Mouse (Mus musculus) kidney, postnatal 0 days (tissue): ENCODE data around the gene Gpx3. TPM values are rescaled to one million over a fixed set of nuclear protein-coding genes. Genes with fewer than 3 reads are reported as not detected.

ENCODE experiments used
- ATAC-seq: fragments of 200-750 bp; cut with Nextera tagmentation; replicated peaks from 2 replicates; pipeline ENCODE4 v1.8.0; 2017; ENCODE audit warnings: low read depth, moderate number of reproducible peaks, moderate TSS enrichment, moderate library complexity; ENCODE audit not compliant: low FRiP score
- DNase-seq: peaks from one replicate; pipeline ENCODE4 v3.0.0-alpha.2; 2016; ENCODE audit warnings: low spot score
- H3K27ac ChIP-seq: fragments of 300-500 bp; sonication (generic); 2 replicates; pipeline ENCODE4 v1.5.1; 2014; ENCODE audit warnings: mild to moderate bottlenecking
- H3K27me3 ChIP-seq: fragments of 300-500 bp; sonication (generic); 2 replicates; pipeline ENCODE4 v1.6.1; 2014; ENCODE audit warnings: low read length, mixed read lengths; ENCODE audit not compliant: insufficient read depth
- H3K36me3 ChIP-seq: fragments of 300-500 bp; sonication (generic); 2 replicates; pipeline ENCODE4 v1.6.1; 2014; ENCODE audit warnings: low read length, mixed read lengths; ENCODE audit not compliant: insufficient read depth
- H3K4me1 ChIP-seq: fragments of 300-500 bp; sonication (generic); replicated peaks from 2 replicates; pipeline ENCODE4 v1.6.1; 2014; ENCODE audit warnings: antibody characterized with exemption, low read length, mixed read lengths; ENCODE audit not compliant: insufficient read depth
- H3K4me2 ChIP-seq: fragments of 300-500 bp; sonication (generic); 2 replicates; pipeline ENCODE4 v1.6.1; 2014; ENCODE audit warnings: mild to moderate bottlenecking, low read length, moderate library complexity, mixed read lengths
- H3K4me3 ChIP-seq: fragments of 300-500 bp; sonication (generic); replicated peaks from 2 replicates; pipeline ENCODE4 v1.5.1; 2014; ENCODE audit warnings: low read depth, low read length
- H3K9ac ChIP-seq: fragments of 300-500 bp; sonication (generic); 2 replicates; pipeline ENCODE4 v1.6.1; 2014; ENCODE audit warnings: low read depth, low read length
- H3K9me3 ChIP-seq: fragments of 300-500 bp; sonication (generic); replicated peaks from 2 replicates; pipeline ENCODE4 v1.6.1; 2016; ENCODE audit warnings: low read length, inconsistent platforms, mixed read lengths
- CTCF ChIP-seq: IDR thresholded peaks from 2 replicates; pipeline ENCODE4 v1.5.1; 2016; ENCODE audit warnings: antibody characterized with exemption, low read depth, mild to moderate bottlenecking, moderate library complexity
- WGBS: fragments of 180-500 bp; shearing (Covaris S2); extraction: QIAGEN DNeasy Blood & Tissue Kit; methylation state at CpG from one replicate; pipeline ENCODE4 v1.1.7; 2014; 5-methylcytosine and 5-hydroxymethylcytosine counted together
- polyA plus RNA-seq: library from polyadenylated mRNA; unstranded; fragments of >200 nt; fragmentation: Nextera tagmentation; extraction: Ambion mirVana; gene quantifications from 2 replicates; pipeline ENCODE4 v1.2.1, GENCODE M21; 2015

Gpx3 gene
- polyA plus RNA-seq, 1 experiment from 2014 or later, result 1,362 TPM

DNA sequence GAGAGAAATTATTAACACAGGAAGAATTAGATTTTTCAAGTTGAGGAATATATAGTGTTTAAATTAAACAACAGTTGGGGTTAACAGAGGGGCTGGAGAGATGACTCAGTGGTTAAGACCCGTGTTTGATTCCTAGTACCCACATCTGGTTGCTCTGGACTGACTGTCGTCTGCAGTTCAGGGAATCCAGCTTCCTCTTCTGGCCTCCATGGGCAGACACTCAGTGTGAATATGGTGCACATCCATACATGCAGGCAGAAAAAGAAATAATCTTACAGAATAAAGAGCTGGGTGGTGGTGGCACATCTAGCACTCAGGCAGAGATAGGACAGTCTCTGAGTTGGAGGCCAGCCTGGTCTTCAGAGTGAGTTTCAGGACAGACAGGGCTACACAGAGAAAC lies 33.8 kb upstream of the Gpx3 start:
- DNase-seq (no peak), ATAC-seq (no peak)
- H3K4me2 ChIP-seq, result no peak overlapping the region
- no peak overlapping the region for H3K27ac ChIP-seq
- peaks cover 23% of the 10 kb centered on the region for H3K36me3 ChIP-seq
- no peak overlapping the region for H3K9ac ChIP-seq
- no peaks in the 10 kb centered on the region for H3K27me3 ChIP-seq
- 0 out of 2 replicates have a peak, but pooled peaks cover 14% of the 10 kb centered on the region for H3K4me1 ChIP-seq
- H3K9me3 ChIP-seq, result no peaks in the 10 kb centered on the region
- no peak for TF ChIP-seq CTCF
- H3K4me3 ChIP-seq, result no peak overlapping the region
- WGBS, result 66% methylated on average over 2 of the region's 2 CpGs

DNA sequence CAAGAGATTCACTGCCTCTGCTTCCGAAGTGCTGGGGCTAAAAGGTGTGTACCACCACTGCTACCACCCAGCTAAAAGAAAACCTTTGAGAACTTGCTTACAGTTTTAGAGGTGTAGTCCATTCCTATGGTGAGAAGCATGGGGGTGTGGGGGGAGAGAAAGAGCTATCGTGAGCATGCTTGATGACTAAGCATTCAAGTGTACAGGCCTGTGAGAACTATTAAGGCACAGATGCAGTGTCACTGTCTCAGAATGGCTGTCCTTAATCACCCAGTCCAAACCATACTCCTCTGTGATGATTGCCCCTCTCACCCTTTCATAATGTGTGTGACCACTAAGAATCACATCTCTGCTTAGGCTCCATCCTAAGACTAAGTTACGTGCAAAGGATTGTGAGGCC lies 32.9 kb upstream of the Gpx3 start:
- no peak overlapping the region for H3K4me3 ChIP-seq
- no peak overlapping the region for H3K4me2 ChIP-seq
- DNase-seq (no peak), ATAC-seq (no peak)
- no peak for TF ChIP-seq CTCF
- H3K9ac ChIP-seq, result no peak overlapping the region
- H3K4me1 ChIP-seq, result 0 out of 2 replicates have a peak, but pooled peaks cover 14% of the 10 kb centered on the region
- WGBS, result 87% methylated on average over 3 of the region's 3 CpGs
- H3K36me3 ChIP-seq, result peaks cover 27% of the 10 kb centered on the region
- H3K9me3 ChIP-seq, result no peaks in the 10 kb centered on the region
- H3K27ac ChIP-seq, result no peak overlapping the region
- no peaks in the 10 kb centered on the region for H3K27me3 ChIP-seq

DNA sequence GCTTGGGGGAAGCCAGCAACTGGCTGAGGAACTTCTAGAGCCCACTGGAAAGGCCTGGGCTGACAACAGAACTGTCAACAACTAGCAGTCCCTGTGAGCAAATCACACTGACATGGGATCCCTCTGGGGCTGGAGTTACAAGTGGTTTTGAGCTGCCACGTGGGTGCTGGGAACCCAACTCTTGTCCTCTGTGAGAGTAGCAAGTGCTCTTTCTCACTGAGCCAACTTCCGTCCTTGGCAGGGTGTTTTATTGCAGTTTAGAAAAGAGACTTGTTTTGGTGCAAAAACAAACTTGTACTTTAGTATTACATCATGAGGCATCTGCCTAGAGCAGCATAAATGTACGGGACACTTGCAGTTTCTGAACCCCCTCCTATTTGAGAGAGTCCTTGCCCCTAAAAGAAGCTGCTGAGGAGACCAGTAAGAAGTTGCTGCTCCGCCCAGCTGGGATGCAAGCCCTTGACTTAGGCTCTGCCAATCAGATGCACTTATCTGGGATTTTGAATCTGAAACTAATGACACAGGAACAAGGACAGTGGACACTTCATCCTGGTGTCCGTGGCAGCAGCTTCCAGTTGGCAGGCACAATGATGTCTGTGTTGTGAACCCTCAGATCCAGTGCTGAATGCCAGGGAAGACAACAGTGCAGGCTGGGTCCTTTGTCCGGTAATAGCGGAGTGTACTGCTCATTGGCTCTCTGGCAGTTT lies 30.3 kb upstream of the Gpx3 start:
- WGBS, result 81% methylated on average over 7 of the region's 7 CpGs
- Histone ChIP-seq H3K9ac (no peak overlapping the region), H3K27me3 (no peaks in the 10 kb centered on the region), H3K9me3 (no peaks in the 10 kb centered on the region), H3K27ac (no peak overlapping the region), H3K4me1 (0 out of 2 replicates have a peak, but pooled peaks cover 14% of the 10 kb centered on the region), H3K4me3 (no peak overlapping the region), H3K4me2 (no peak overlapping the region), H3K36me3 (peaks cover 27% of the 10 kb centered on the region)
- TF ChIP-seq CTCF, result no peak
- ATAC-seq (no peak), DNase-seq (no peak)

DNA sequence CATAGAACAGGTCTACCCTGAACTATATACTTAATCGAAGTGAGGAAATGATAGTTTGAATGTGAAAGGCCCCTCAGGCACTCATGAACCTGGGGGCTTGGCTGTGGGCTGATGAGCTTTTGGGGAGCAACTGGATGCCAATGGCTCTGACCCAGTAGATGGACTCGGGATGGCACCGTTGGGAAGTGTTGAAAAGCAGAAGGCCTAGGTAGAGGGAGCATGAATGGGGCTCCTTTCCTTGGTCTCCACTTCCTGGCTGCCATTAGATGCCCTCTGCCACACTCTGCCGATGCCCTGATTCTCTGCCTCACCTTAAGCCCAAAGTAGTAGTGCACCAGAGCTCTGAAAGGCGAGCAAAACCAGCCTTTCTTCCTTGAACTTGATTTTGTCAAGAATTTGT lies 26.2 kb upstream of the Gpx3 start:
- DNase-seq, result no peak
- Histone ChIP-seq H3K27me3 (no peaks in the 10 kb centered on the region), H3K27ac (no peak overlapping the region), H3K4me2 (no peak overlapping the region), H3K9ac (no peak overlapping the region), H3K4me1 (peaks cover 4% of the 10 kb centered on the region; the same call in 1 of the 2 replicates), H3K9me3 (no peaks in the 10 kb centered on the region), H3K4me3 (no peak overlapping the region), H3K36me3 (peaks cover 15% of the 10 kb centered on the region; the same call in 1 of the 2 replicates)
- no peak for ATAC-seq
- 92% methylated on average over 5 of the region's 5 CpGs for WGBS
- TF ChIP-seq CTCF, result no peak

DNA sequence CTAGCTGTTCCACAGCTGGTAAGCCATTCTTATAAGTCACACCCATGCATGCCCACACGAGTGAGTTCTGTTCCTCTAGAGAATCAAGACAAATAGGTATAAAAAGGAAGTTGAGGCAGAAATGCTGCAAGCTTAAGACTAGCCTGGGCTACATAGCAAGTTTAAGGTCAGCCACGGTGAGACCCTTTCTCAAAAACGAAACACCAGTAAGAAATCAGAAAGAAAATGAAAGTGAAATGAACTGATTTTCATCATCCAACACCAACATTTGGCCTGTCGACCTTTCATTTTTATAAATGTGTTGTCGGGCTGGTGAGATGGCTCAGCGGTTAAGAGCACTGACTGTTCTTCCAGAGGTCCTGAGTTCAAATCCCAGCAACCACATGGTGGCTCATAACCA lies 23.4 kb upstream of the Gpx3 start:
- 80% methylated on average over 6 of the region's 6 CpGs for WGBS
- H3K36me3 ChIP-seq, result peaks cover 3% of the 10 kb centered on the region; the same call in 1 of the 2 replicates

DNA sequence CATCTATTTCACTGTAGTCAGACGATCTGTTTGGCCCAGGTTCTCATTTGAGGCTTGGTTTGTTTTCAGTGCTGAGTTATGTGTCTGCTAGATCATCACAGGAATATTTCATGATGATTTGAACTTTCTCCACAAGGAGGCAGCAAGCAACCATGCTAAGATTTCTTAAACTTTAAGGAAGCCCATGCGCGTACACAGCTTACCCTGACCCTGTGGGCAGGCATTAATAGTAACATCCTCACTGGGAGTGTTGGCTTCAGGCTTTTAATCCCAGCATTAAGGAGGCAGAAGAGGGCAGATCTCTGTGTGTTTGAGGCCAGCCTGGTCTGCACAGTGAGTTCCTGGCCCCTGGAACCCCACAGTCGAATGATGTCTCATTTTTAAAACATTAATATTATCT lies 22.8 kb upstream of the Gpx3 start:
- Histone ChIP-seq H3K4me1 (peaks cover 19% of the 10 kb centered on the region; the same call in 1 of the 2 replicates), H3K36me3 (no peaks in the 10 kb centered on the region), H3K27ac (no peak overlapping the region), H3K4me3 (no peak overlapping the region), H3K27me3 (no peaks in the 10 kb centered on the region), H3K4me2 (no peak overlapping the region), H3K9ac (no peak overlapping the region), H3K9me3 (no peaks in the 10 kb centered on the region)
- DNase-seq, result peak; percentile 90
- peak; percentile 33; the same call in 1 of the 2 replicates for ATAC-seq
- WGBS, result 27% methylated on average over 4 of the region's 4 CpGs
- TF ChIP-seq CTCF, result peak; percentile 93

More for the DNA sequence above, 23.4 kb upstream of the Gpx3 start:
- H3K4me1 ChIP-seq, result peaks cover 17% of the 10 kb centered on the region; the same call in 1 of the 2 replicates
- H3K27me3 ChIP-seq, result no peaks in the 10 kb centered on the region
- H3K27ac ChIP-seq, result no peak overlapping the region
- no peak for TF ChIP-seq CTCF
- no peak overlapping the region for H3K4me3 ChIP-seq
- H3K9me3 ChIP-seq, result no peaks in the 10 kb centered on the region
- no peak overlapping the region for H3K4me2 ChIP-seq
- ATAC-seq (no peak), DNase-seq (no peak)
- H3K9ac ChIP-seq, result no peak overlapping the region
